Mouse (Mus musculus) midbrain, embryonic 16.5 days (tissue): ENCODE data around the gene Tspan2. TPM values are rescaled to one million over a fixed set of nuclear protein-coding genes. Genes with fewer than 3 reads are reported as not detected.

Source experiments
- ATAC-seq: fragments of 200-750 bp; cut with Nextera tagmentation; 2 replicates; pipeline ENCODE4 v1.8.0; 2017; ENCODE audit warnings: moderate TSS enrichment
- H3K27ac ChIP-seq: fragments of 300-500 bp; sonication (generic); 2 replicates; pipeline ENCODE4 v1.5.1; 2014; ENCODE audit warnings: mild to moderate bottlenecking, low read length, mixed read lengths
- H3K27me3 ChIP-seq: fragments of 300-500 bp; sonication (generic); 2 replicates; pipeline ENCODE4 v1.6.1; 2014; ENCODE audit warnings: low read depth, low read length, mixed read lengths; ENCODE audit not compliant: control insufficient read depth, insufficient read depth
- H3K36me3 ChIP-seq: fragments of 300-500 bp; sonication (generic); 2 replicates; pipeline ENCODE4 v1.6.1; 2014; ENCODE audit warnings: mild to moderate bottlenecking, low read length, moderate library complexity, mixed read lengths; ENCODE audit not compliant: control insufficient read depth, insufficient read depth
- H3K4me1 ChIP-seq: fragments of 300-500 bp; sonication (generic); 2 replicates; pipeline ENCODE4 v1.6.1; 2014; ENCODE audit warnings: mild to moderate bottlenecking, low read length, mixed read lengths; ENCODE audit not compliant: control insufficient read depth, insufficient read depth
- H3K4me2 ChIP-seq: fragments of 300-500 bp; sonication (generic); 2 replicates; pipeline ENCODE4 v1.6.1; 2014; ENCODE audit warnings: mild to moderate bottlenecking, low read length, mixed read lengths
- H3K4me3 ChIP-seq: fragments of 300-500 bp; sonication (generic); 2 replicates; pipeline ENCODE4 v1.5.1; 2014; ENCODE audit warnings: low read depth, mild to moderate bottlenecking, low read length, moderate library complexity, mixed read lengths
- H3K9ac ChIP-seq: fragments of 300-500 bp; sonication (generic); 2 replicates; pipeline ENCODE4 v1.6.1; 2014; ENCODE audit warnings: low read depth, low read length, mixed read lengths
- H3K9me3 ChIP-seq: fragments of 300-500 bp; sonication (generic); replicated peaks from 2 replicates; pipeline ENCODE4 v1.6.1; 2014; ENCODE audit warnings: mild to moderate bottlenecking, low read length, mixed read lengths; ENCODE audit not compliant: control insufficient read depth, poor library complexity, severe bottlenecking
- WGBS: fragments of 180-500 bp; shearing (Covaris S2); extraction: QIAGEN DNeasy Blood & Tissue Kit; methylation state at CpG from one replicate; pipeline ENCODE4 v1.1.7; 2014; 5-methylcytosine and 5-hydroxymethylcytosine counted together
- polyA plus RNA-seq: library from polyadenylated mRNA; unstranded; fragments of >200 nt; fragmentation: Nextera tagmentation; extraction: Ambion mirVana; gene quantifications from 2 replicates; pipeline ENCODE4 v1.2.1, GENCODE M21; 2015

Gene Tspan2
- 11.6 and 11.8 TPM in 2 replicates for polyA plus RNA-seq

- peak within 1 kb of the TSS; percentile 82 for H3K9ac ChIP-seq
- peak; percentile 82 for ATAC-seq
- peak within 1 kb of the TSS; percentile 71 for H3K4me3 ChIP-seq
- H3K4me2 ChIP-seq: peak within 1 kb of the TSS; percentile 87
- peaks cover 14% of the 10 kb centered on the region; the same call in 1 of the 2 replicates for H3K4me1 ChIP-seq
- no peaks in the 10 kb centered on the region for H3K9me3 ChIP-seq
- peak within 1 kb of the TSS; percentile 71 for H3K27ac ChIP-seq
- under 1% methylated on average over 54 of the region's 54 CpGs for WGBS
- H3K36me3 ChIP-seq: no peaks in the 10 kb centered on the region
- H3K27me3 ChIP-seq: no peaks in the 10 kb centered on the region
Observed at GRCm38 (mm10) chr3:102734313-102735030, at the start of gene Tspan2. Tspan2 (plus strand) TSS chr3:102734529.

GRCm38 (mm10) chr3:102686861-102687260 is 47.5 kb upstream of the Tspan2 start:
- Histone ChIP-seq H3K4me1 (no peaks in the 10 kb centered on the region), H3K36me3 (no peaks in the 10 kb centered on the region), H3K9ac (no peak overlapping the region), H3K9me3 (no peaks in the 10 kb centered on the region), H3K27ac (no peak overlapping the region), H3K4me2 (no peak overlapping the region), H3K4me3 (no peak overlapping the region), H3K27me3 (no peaks in the 10 kb centered on the region)
- WGBS: 90% methylated on average over 5 of the region's 5 CpGs
- ATAC-seq: no peak

- no peaks in the 10 kb centered on the region for H3K36me3 ChIP-seq
- H3K9me3 ChIP-seq: no peaks in the 10 kb centered on the region
- no peaks in the 10 kb centered on the region for H3K4me1 ChIP-seq
- H3K9ac ChIP-seq: no peak overlapping the region
- H3K4me2 ChIP-seq: no peak overlapping the region
- H3K27me3 ChIP-seq: no peaks in the 10 kb centered on the region
- WGBS: 84% methylated on average over 8 of the region's 8 CpGs
- ATAC-seq: no peak
- H3K27ac ChIP-seq: no peak overlapping the region
- no peak overlapping the region for H3K4me3 ChIP-seq
Observed at GRCm38 (mm10) chr3:102687852-102688251, 46.5 kb upstream of the Tspan2 start.

- Histone ChIP-seq H3K4me2 (no peak overlapping the region), H3K4me1 (no peaks in the 10 kb centered on the region), H3K4me3 (no peak overlapping the region), H3K27ac (no peak overlapping the region), H3K9ac (no peak overlapping the region), H3K27me3 (no peaks in the 10 kb centered on the region), H3K36me3 (no peaks in the 10 kb centered on the region), H3K9me3 (no peaks in the 10 kb centered on the region)
- WGBS: 42% methylated on average over 11 of the region's 11 CpGs
- peak; percentile 86 for ATAC-seq
Observed at GRCm38 (mm10) chr3:102691802-102692484, 42.4 kb upstream of the Tspan2 start.

- no peak for ATAC-seq
- Histone ChIP-seq H3K4me2 (no peak overlapping the region), H3K36me3 (no peaks in the 10 kb centered on the region), H3K9me3 (no peaks in the 10 kb centered on the region), H3K4me3 (no peak overlapping the region), H3K4me1 (no peaks in the 10 kb centered on the region), H3K27me3 (no peaks in the 10 kb centered on the region), H3K9ac (no peak overlapping the region), H3K27ac (no peak overlapping the region)
- 82% methylated on average over 7 of the region's 7 CpGs for WGBS
Observed at GRCm38 (mm10) chr3:102692758-102693325, 41.5 kb upstream of the Tspan2 start.

- no peak overlapping the region for H3K4me3 ChIP-seq
- H3K36me3 ChIP-seq: no peaks in the 10 kb centered on the region
- H3K9ac ChIP-seq: no peak overlapping the region
- H3K4me2 ChIP-seq: no peak overlapping the region
- WGBS: 83% methylated on average over 2 of the region's 2 CpGs
- ATAC-seq: no peak
- no peaks in the 10 kb centered on the region for H3K4me1 ChIP-seq
- no peaks in the 10 kb centered on the region for H3K9me3 ChIP-seq
- H3K27me3 ChIP-seq: no peaks in the 10 kb centered on the region
- no peak overlapping the region for H3K27ac ChIP-seq
Observed at GRCm38 (mm10) chr3:102698127-102698526, 36.2 kb upstream of the Tspan2 start.

- no peak overlapping the region for H3K4me2 ChIP-seq
- H3K4me3 ChIP-seq: no peak overlapping the region
- H3K27me3 ChIP-seq: no peaks in the 10 kb centered on the region
- H3K4me1 ChIP-seq: peaks cover 2% of the 10 kb centered on the region; the same call in 1 of the 2 replicates
- no peaks in the 10 kb centered on the region for H3K36me3 ChIP-seq
- H3K9me3 ChIP-seq: no peaks in the 10 kb centered on the region
- 88% methylated on average over 4 of the region's 4 CpGs for WGBS
- no peak overlapping the region for H3K27ac ChIP-seq
- no peak overlapping the region for H3K9ac ChIP-seq
- no peak for ATAC-seq
Observed at GRCm38 (mm10) chr3:102701303-102701702, 33.0 kb upstream of the Tspan2 start.

GRCm38 (mm10) chr3:102701902-102702544 is 32.3 kb upstream of the Tspan2 start:
- Histone ChIP-seq H3K27me3 (no peaks in the 10 kb centered on the region), H3K9me3 (no peaks in the 10 kb centered on the region), H3K36me3 (no peaks in the 10 kb centered on the region), H3K9ac (no peak overlapping the region), H3K4me3 (no peak overlapping the region), H3K4me2 (no peak overlapping the region), H3K27ac (no peak overlapping the region), H3K4me1 (peaks cover 2% of the 10 kb centered on the region; the same call in 1 of the 2 replicates)
- WGBS: 49% methylated on average over 7 of the region's 7 CpGs
- no peak for ATAC-seq
